Mouse (Mus musculus) gastrocnemius, postnatal 14 days (tissue): ENCODE measurements at regions not wholly inside any gene's neighbourhood (a gene's known extent, or its start where the extent isn't known, plus 50 kb on each side); places are given as distances from the start of the nearest gene placed in this dataset.

ENCODE experiments used
- DNase-seq: peaks from one replicate; pipeline ENCODE4 v3.0.0; 2021; ENCODE audit warnings: mixed read lengths
- intact Hi-C: fragments of 180-260 bp; cut with DNase I; formaldehyde crosslinking; loops from one replicate; pipeline ENCODE4 v1.15.1; 2025; ENCODE audit warnings: low total_unique reads

- intact Hi-C loops: no loop called here
- no peak for DNase-seq
Measured at GRCm38 (mm10) chr16:29993535-29993934, 70.6 kb upstream of the Hes1 start.

DNA sequence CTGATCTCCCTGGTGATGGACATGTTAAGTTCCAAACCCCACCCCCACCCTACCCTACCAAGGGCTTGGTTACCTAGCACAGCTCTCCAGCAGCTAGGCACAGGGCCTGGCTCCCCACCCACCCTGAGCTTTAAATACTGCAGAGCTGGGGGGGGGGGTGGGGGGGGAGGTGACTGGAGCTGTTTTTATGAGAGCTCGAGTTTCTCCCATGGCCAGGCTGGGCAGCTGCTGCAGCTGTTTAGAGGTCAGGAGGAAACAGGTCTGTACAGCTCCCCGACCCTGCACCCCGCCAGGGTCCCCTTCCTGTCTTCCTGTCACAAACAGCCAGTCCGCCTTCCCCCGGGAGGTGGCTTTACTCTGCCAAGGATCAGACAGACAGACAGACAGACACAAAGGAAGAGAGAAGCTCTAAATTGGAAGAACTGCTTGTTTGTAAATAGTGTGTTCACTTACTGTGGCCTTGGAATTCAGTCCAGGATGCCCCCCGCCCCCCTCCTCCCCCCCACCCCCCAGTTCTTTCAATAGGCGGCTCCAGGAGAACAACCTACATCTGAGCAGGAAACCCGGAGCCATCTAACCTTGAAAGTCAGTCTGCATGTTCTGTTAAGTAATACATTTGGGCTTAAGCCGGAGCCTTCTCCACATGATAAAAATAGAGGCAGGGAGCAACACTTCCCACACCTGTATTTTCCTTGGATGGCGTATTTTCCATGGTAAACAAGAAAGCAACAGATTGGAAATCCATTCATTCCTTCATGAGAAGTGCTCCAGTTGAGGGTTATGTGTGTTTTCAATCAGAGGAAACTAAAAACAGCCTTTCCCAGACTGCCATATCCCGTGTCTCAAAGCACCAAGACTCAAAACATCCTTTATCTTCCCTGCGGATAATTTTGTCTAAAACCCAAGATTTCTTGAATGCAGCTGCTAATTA is 67.8 kb upstream of the Hes1 start:
- peak; percentile 71 for DNase-seq
- intact Hi-C loops: loop anchor here (5.0 kb wide), 1 partner anchor 44 kb away; no protein-coding TSS in a partner anchor

- no peak for DNase-seq
- intact Hi-C loops: no loop called here
Measured at GRCm38 (mm10) chr16:30000166-30000565, 64.0 kb upstream of the Hes1 start.

- intact Hi-C loops: no loop called here
Measured at GRCm38 (mm10) chr16:30005124-30005523, 59.1 kb upstream of the Hes1 start.

GRCm38 (mm10) chr16:30006826-30007225 is 57.4 kb upstream of the Hes1 start:
- no peak for DNase-seq
- intact Hi-C loops: no loop called here

More at GRCm38 (mm10) chr16:30005124-30005523, 59.1 kb upstream of the Hes1 start:
- no peak for DNase-seq

GRCm38 (mm10) chr16:30008451-30009357 is 55.5 kb upstream of the Hes1 start:
- intact Hi-C loops: no loop called here
- peak; percentile 95 for DNase-seq

- intact Hi-C loops: no loop called here
- peak; percentile 43 for DNase-seq
Measured at GRCm38 (mm10) chr16:30009521-30010186, 54.5 kb upstream of the Hes1 start.

DNA sequence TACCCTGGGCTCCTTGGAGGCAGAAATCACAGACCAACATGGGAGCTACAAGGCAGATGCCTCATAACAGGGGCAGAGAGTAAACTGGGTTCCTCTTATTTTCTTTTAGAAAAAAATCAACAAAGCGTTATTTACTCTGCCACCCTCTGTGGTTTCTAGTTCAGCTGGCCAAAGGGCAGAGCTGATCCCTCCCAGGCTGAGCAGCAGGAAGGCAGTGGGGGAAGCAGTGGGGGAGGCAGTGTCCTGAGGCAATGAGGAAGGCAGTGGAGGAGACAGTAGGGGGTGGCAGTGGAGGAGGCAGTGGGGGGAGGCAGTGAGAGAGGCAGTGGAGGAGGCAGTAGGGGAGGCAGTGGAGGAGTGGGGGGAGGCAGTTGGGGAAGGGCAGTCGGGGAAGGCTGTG is 51.1 kb upstream of the Hes1 start:
- no peak for DNase-seq
- intact Hi-C loops: no loop called here

- no peak for DNase-seq
- intact Hi-C loops: no loop called here
Measured at GRCm38 (mm10) chr16:30013943-30014342, 50.2 kb upstream of the Hes1 start.
